Mouse (Mus musculus) G1E (cell line): Measurements from ENCODE around the gene Cacng7. TPM values are rescaled to one million over a fixed set of nuclear protein-coding genes. Genes with fewer than 3 reads are reported as not detected.

Experiments used
- ATAC-seq: 2 replicates; pipeline ENCODE4 v1.8.0; 2016; ENCODE audit warnings: mild to moderate bottlenecking; ENCODE audit not compliant: insufficient number of reproducible peaks, poor library complexity, low FRiP score, severe bottlenecking; ENCODE audit errors: extremely low read depth
- DNase-seq: peaks from one replicate; pipeline ENCODE4 v3.0.0; 2012; ENCODE audit warnings: low spot score
- H3K27me3 ChIP-seq: 2 replicates; pipeline ENCODE4 v1.6.1; 2012; ENCODE audit warnings: mild to moderate bottlenecking, low read length, inconsistent platforms; ENCODE audit not compliant: insufficient read depth
- H3K36me3 ChIP-seq: replicated peaks from 2 replicates; pipeline ENCODE3; 2012; ENCODE audit warnings: mild to moderate bottlenecking, inconsistent platforms
- H3K4me1 ChIP-seq: 2 replicates; pipeline ENCODE4 v1.6.1; 2012; ENCODE audit warnings: low read depth, low read length, inconsistent platforms, mixed read lengths; ENCODE audit not compliant: insufficient read depth
- H3K4me3 ChIP-seq: 2 replicates; pipeline ENCODE4 v1.5.1; 2012; ENCODE audit warnings: low read depth, mild to moderate bottlenecking, inconsistent platforms, low read length, moderate library complexity, mixed read lengths
- H3K9me3 ChIP-seq: replicated peaks from 2 replicates; pipeline ENCODE4 v1.6.1; 2012; ENCODE audit warnings: inconsistent platforms
- CTCF ChIP-seq: IDR thresholded peaks from 2 replicates; pipeline ENCODE4 v1.5.1; 2012; ENCODE audit warnings: low read depth, low read length, inconsistent platforms, mixed read lengths
- GATA1 ChIP-seq: IDR thresholded peaks from 2 replicates; pipeline ENCODE4 v1.6.1; 2012; ENCODE audit warnings: borderline replicate concordance, low read length, inconsistent platforms, mixed read lengths
- GATA2 ChIP-seq: IDR thresholded peaks from 2 replicates; pipeline ENCODE4 v1.6.1; 2012; ENCODE audit warnings: low read depth, low read length, inconsistent platforms, borderline replicate concordance
- POLR2AphosphoS5 ChIP-seq: IDR thresholded peaks from 2 replicates; pipeline ENCODE4 v1.6.1; 2012; ENCODE audit warnings: low read depth, low read length, inconsistent platforms; ENCODE audit not compliant: insufficient replicate concordance
- TAL1 ChIP-seq: conservative IDR thresholded peaks from 2 replicates; pipeline ENCODE4 v1.6.1; 2012; ENCODE audit warnings: low read depth, low read length, inconsistent platforms, mixed read lengths
- polyA plus RNA-seq: library from polyadenylated mRNA; stranded (reverse); fragments of >175 nt; gene quantifications from 2 replicates; pipeline ENCODE4 v1.2.3, GENCODE M21; 2012
- total RNA-seq, 2 experiments: library from RNA; stranded (forward) in 1 of 2; stranded (reverse) in 1 of 2; fragments of 200-1000 nt in 1 of 2; fragments of >200 nt in 1 of 2; fragmentation: Nextera tagmentation in 1 of 2; gene quantifications; 2 replicates each; pipeline ENCODE4 v1.2.3; 2014 to 2017

Gene Cacng7
- total and polyA plus RNA-seq, 3 experiments, result 0.22 TPM; not detected in 2

DNA sequence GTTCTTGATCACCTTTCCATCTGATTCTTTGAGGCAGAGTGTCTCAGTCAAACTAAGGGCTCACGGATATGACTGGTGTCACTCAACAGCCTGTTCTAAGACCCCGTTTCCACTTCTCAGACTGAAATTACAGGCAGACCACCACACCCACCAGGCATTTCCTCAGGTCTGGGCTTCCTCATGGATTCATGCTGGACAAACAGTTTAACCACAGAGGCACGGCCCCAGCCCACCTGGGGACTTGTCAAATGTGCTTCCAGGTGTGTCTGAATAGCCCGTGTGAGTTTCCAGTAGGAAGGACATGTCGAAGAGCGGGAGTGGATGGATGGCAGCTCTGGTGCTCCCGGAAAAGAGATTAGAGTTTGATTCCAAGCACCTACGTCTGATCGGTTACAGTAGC is 17.0 kb downstream of the Cacng7 start:
- peaks cover 7% of the 10 kb centered on the region for H3K9me3 ChIP-seq
- H3K36me3 ChIP-seq, result no peaks in the 10 kb centered on the region
- no peaks in the 10 kb centered on the region for H3K4me1 ChIP-seq
- TF ChIP-seq GATA1 (no peak), POLR2AphosphoS5 (no peak), CTCF (no peak), TAL1 (no peak), GATA2 (no peak)
- DNase-seq (no peak), ATAC-seq (no peak)
- no peaks in the 10 kb centered on the region for H3K27me3 ChIP-seq
- no peak overlapping the region for H3K4me3 ChIP-seq

DNA sequence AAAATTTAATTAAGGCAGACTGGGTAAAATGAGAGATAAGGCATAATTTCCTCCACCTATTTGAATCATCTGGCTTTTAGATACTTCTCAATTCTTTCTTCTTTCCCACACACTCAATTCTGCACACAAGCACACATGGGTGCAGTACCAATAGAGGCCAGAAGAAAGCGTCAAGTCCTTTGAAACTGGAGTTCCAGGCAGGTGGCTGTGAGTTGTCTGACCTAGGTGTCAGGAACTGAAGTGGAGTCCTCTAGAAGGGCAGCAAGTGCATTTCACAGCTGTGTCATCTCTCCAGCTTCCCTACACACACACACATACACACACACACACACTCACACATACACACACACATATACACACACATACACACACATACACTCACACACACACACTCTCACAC is 18.8 kb downstream of the Cacng7 start:
- H3K27me3 ChIP-seq, result no peaks in the 10 kb centered on the region
- TF ChIP-seq POLR2AphosphoS5 (no peak), CTCF (no peak), GATA1 (no peak), TAL1 (no peak), GATA2 (no peak)
- H3K4me3 ChIP-seq, result no peak overlapping the region
- no peaks in the 10 kb centered on the region for H3K4me1 ChIP-seq
- peaks cover 7% of the 10 kb centered on the region for H3K9me3 ChIP-seq
- DNase-seq, result no peak
- ATAC-seq, result no peak
- H3K36me3 ChIP-seq, result no peaks in the 10 kb centered on the region

DNA sequence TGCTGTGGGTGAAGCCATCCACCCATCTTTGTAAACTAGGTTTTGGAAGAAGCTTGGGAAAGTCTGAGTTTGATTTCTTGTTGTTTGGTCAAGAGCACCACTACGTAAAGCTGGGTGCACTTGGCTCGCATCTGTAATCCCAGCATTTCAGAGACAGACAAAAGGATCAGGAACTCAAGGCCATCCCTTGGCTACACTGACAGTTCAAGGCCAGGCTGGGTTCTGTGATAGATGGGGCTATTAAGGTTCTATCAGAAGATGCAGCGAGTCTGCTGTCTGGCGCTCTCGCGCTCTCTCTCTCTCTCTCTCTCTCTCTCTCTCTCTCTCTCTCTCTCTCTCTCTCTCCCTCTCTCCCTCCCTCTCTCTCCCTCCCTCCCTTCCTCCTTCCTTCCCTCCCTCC is 22.1 kb downstream of the Cacng7 start:
- DNase-seq (no peak), ATAC-seq (no peak)
- Histone ChIP-seq H3K4me3 (no peak overlapping the region), H3K9me3 (peaks cover 7% of the 10 kb centered on the region), H3K36me3 (no peaks in the 10 kb centered on the region), H3K27me3 (no peaks in the 10 kb centered on the region), H3K4me1 (no peaks in the 10 kb centered on the region)
- TF ChIP-seq GATA1 (no peak), TAL1 (no peak), CTCF (no peak), GATA2 (no peak), POLR2AphosphoS5 (no peak)

DNA sequence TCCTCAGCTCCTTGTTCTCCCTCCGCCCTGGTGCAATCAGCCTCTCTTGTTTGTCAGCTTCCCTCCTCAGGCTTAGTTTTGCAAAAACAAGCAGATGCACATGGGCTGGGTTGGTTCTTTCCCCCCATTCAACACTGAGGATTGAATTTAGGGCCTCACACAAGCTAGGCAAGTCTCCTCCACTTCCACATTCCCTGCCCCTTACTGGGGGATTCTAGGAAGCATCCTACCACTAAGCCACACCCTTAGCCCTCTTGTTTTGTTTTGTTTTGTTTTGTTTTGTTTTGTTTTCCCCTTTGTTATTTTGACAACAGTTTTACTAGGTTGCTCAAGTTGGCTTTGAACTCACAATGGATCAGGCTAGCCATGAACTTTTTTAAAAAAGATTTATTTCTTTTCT is 27.9 kb downstream of the Cacng7 start:
- no peaks in the 10 kb centered on the region for H3K27me3 ChIP-seq
- H3K4me3 ChIP-seq, result no peak overlapping the region
- DNase-seq, result no peak
- ATAC-seq, result no peak
- no peaks in the 10 kb centered on the region for H3K9me3 ChIP-seq
- H3K4me1 ChIP-seq, result no peaks in the 10 kb centered on the region
- H3K36me3 ChIP-seq, result no peaks in the 10 kb centered on the region
- TF ChIP-seq GATA2 (no peak), TAL1 (no peak), POLR2AphosphoS5 (no peak), CTCF (no peak), GATA1 (no peak)

DNA sequence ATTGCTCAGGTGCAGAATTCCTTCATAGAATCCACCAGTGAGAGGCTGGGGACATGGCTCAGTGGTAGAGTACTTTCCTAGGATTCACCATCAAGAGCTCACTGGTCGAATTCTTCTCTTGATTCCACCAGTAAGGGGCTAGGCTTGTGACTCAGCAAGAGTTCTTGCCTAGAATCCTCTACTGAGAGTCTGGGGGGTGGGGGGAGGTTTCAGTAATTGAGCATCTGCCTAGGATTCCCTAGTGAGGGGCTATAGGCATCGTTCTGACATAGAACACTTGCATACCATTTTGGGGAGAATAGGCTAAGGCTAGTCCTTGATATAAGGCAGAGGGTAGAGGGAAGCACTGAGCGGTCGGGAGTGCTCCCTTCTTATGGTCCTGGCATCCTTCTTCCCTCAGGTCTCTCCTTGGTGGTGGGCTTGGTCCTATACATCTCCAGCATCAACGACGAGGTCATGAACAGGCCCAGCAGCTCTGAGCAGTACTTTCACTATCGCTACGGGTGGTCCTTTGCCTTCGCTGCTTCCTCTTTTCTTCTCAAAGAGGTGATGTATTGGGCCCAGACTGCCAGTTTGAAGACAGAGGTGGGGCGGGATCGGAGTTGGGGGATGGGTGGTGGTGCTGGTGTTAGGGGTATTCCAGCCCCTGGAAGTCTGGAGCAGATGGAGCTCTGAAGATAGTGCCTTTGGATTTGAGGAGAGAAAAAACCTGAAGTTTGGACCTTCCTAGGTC is 33.0 kb downstream of the Cacng7 start:
- DNase-seq, result no peak
- Histone ChIP-seq H3K4me1 (no peaks in the 10 kb centered on the region), H3K27me3 (no peaks in the 10 kb centered on the region), H3K36me3 (no peaks in the 10 kb centered on the region), H3K4me3 (no peak overlapping the region), H3K9me3 (no peaks in the 10 kb centered on the region)
- no peak for TF ChIP-seq TAL1
- ATAC-seq, result no peak

DNA sequence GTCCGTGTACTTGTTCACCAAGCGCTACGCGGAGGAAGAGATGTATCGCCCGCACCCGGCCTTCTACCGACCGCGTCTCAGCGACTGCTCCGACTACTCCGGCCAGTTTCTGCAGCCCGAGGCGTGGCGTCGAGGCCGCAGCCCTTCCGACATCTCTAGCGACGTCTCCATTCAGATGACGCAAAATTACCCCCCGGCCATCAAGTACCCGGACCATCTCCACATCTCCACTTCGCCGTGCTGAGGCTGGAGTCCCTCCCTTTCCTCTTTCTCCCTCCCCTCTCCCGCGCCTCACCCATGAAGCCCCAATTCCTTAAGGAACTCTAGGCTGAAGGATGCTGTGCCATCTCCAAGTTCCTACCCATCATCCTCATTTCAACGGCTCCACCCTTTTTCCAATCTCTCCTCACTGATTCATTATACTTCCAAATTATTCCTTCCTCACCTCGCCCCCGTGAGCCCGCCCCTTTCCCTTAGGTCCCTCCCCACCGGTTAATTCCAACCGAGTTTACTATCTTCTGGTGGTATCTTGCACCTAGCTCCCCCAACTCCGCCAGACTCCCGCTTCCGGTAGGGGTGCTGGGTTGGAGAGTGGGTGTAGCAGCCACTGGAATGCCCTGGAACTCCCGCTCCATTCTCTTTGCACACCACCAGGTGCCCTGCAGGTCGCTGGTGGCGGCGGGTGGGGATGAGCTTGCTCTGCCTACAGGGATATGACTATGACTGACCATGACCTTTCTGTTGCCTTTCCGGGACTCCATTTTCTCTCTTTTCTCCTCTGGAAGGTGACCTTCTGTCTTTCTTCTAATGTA is 34.2 kb downstream of the Cacng7 start:
- Histone ChIP-seq H3K27me3 (no peaks in the 10 kb centered on the region), H3K36me3 (no peaks in the 10 kb centered on the region), H3K4me3 (no peak overlapping the region), H3K4me1 (no peaks in the 10 kb centered on the region), H3K9me3 (no peaks in the 10 kb centered on the region)
- no peak for TF ChIP-seq GATA2
- no peak for TF ChIP-seq CTCF
- TF ChIP-seq GATA1, result no peak
- no peak for TF ChIP-seq POLR2AphosphoS5
- no peak for TF ChIP-seq TAL1
- ATAC-seq (no peak), DNase-seq (no peak)
